Mouse (Mus musculus): Measurements from ENCODE around the gene Brms1.

The Brms1 gene

DNA sequence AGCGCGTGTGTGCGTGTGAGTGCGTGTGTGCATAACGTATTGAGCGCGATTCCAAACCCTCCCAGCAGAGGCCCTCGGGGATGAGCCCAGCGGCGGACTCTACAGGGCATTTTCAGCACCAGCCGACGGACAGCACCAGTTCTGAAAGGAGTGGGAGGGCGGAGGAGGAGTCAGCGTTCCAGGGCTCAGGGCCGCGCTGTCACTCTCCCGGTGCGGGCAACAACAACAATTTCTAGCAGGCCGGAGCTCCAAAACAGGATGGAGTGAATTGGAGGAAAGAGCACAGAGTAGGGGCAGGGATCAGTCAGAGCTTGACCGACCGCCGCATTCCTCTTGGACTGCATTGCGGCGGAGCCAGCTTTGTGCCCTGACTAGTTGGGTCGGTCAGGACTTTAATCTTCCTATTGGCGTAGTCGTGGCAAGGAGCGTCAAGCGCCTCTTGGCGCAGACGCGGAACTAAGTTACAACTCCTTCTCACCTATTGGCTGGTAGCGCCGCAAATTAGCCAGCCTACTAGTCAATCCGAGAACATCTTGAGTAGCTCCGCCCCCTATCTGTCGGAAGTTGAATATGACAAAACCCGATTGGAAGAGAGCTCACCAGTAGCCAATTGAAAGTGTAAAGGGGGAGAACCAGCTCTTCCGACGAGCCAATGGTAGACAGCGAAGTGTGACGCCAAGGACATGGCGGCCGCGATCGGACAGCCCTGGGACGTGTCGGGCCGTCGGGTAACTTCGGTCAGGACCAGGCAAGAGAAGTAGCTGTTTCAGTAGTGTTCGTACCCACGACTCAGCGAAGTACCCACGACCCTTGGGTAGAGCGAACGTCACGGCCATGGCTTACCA, 47.0 kb downstream of the Brms1 start, which contains the start of gene Yif1a:
Yif1a (plus strand) TSS at position 655 of the 845 bp plus-strand sequence.
- peak; percentile 79 to 88 for DNase-seq (ENCODE audit: low spot score in 2 of 2)

DNA sequence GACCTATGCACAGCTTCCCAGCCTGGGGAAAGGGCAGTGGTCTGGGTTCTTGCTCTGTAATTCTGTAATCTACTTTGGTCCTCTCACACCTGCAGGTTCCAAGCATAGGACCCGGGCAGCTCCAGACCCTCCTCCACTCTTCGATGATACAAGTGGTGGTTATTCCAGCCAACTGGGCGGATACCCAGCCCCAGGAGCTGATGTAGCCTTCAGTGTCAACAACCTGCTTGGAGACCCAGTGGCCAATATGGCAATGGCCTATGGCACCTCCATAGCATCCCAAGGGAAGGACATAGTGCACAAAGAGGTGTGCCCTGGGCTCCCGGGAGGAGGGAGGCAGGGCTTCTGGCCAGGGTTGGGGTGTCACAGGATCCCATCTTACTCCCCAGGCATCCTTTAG, 48.2 kb downstream of the Brms1 start:
- DNase-seq (ENCODE audit: low spot score in 2 of 2): no peak

DNA sequence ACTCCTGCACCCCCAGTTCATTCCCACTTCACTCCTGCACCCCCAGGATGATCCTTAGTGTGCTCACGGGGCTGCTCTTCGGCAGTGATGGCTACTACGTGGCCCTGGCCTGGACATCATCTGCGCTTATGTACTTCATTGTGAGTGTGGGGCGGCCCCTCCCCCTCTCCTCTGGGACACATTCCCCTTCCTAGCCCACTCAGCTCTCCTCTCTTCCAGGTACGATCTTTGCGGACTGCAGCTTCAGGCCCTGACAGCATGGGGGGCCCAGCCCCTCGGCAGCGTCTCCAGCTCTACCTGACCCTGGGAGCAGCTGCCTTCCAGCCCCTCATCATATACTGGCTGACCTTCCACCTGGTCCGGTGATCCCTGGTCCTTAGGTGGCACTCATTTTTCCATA, 50.9 kb downstream of the Brms1 start:
- DNase-seq (ENCODE audit: low spot score in 2 of 2): no peak

DNA sequence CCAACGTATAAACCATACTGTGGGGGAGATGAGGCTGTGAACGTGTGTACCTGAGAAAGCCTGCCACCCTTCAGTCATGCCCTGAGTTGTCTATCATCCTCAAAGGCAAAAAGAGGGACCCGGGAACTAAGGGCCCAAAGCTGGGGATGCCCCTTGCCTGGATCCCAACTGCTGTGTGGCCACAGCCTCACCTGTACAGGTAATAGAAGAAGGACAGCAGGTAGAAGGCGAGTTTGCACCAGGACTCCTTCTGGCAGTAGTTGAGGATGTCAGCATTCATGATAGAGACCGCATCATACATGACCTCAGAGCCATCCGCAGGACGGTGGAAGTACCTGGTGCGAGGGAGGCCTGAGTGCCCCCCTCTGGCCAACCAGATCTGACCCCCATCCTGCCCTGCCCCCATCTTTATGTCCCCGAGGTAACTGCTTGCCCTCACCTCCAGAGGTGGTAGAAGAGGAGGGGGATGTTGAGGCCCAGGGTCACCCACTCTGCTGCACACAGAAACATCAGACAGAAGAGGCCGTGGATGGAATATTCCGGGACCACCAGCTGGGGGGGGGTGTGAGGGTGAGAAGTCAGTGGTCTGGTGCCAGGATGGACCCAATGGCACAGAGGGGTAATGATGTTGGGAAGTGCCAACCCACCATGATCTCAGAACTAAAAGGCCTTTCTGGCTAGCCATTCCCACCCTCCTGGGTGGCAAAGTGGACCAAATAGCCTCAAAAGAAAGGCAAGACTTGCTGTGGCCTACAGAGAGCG, 52.5 kb downstream of the Brms1 start:
- DNase-seq (ENCODE audit: low spot score in 2 of 2): no peak

DNA sequence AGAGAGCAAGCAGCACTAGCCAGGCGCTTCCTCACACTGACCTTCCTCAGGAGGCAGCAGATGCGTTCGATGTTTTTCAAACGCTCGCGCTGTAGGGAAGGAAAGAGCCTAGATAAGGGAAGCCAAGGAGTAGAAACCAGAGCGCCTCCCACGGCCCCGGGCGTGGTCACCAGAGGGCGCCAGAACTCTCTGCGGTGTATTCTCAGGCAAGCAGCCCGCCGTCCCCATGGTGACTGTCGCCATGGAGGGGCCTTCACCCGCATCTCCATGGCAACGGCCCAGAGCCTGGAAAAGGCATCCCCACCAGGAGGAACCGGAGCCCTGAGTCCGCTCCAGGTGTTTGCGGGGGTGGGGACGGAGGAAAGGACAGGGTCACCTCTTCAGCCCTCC, 53.1 kb downstream of the Brms1 start:
- DNase-seq (ENCODE audit: low spot score in 2 of 2): peak; percentile 98 to 99

DNA sequence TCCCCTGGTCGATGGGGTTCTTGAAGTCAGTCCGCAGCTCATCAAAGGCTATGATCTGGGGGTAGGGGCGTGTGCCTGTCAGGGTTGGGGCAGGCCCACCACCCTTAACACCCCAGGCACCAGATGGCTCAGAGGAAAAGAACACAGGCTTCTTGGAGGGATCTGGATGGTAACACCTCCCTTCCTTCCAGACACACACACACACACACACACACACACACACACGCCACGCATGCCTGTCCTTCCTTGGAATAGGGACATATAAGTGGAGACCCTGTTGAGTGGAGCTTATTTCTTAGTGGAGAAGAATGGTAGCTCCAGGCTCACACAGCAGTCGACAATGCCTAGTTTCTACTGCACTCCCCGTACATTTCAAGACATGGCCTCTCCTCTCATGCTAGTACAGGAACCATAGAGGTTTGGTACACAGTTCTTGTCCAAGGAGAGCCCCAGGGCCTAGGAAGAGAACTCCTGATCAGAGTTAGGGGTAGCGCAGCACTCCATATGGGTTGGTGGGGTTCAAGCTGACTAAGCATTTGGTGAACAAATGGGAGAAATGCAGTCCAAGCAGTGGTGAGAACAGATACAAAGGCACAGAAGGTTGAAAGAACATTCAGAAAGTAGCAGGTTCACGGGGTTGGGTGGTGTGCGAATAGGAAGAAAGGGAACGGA, 53.7 kb downstream of the Brms1 start:
- no peak for DNase-seq (ENCODE audit: low spot score in 2 of 2)

DNA sequence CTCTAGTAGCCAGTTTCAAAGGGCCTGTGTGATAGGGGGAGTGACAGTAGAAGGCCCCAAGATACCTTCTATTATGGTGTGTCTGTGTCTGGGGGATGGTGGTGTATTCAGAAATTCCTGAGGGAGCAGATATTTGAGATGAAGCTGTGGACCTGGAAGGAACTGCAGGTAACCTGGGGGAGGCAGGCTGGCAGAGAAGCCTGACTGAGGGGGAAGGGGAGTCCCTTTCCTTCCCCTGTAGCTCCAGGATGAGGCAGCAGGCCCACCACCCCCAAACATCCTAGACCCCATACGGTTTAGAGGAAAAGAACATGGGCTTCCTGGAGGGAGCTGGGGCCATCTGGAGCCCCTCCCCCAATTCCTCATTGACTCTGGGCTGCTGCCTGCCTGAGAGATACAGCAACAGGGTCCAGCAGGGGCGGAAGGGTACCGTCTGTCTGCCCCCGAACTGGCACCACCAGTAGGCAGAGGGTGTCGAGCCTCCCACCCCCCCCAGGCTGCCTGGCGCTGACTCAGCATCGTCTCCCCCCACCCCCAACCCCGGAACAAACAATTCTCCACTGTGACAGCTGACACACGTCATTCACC, 54.8 kb downstream of the Brms1 start:
- no peak for DNase-seq (ENCODE audit: low spot score in 2 of 2)

DNA sequence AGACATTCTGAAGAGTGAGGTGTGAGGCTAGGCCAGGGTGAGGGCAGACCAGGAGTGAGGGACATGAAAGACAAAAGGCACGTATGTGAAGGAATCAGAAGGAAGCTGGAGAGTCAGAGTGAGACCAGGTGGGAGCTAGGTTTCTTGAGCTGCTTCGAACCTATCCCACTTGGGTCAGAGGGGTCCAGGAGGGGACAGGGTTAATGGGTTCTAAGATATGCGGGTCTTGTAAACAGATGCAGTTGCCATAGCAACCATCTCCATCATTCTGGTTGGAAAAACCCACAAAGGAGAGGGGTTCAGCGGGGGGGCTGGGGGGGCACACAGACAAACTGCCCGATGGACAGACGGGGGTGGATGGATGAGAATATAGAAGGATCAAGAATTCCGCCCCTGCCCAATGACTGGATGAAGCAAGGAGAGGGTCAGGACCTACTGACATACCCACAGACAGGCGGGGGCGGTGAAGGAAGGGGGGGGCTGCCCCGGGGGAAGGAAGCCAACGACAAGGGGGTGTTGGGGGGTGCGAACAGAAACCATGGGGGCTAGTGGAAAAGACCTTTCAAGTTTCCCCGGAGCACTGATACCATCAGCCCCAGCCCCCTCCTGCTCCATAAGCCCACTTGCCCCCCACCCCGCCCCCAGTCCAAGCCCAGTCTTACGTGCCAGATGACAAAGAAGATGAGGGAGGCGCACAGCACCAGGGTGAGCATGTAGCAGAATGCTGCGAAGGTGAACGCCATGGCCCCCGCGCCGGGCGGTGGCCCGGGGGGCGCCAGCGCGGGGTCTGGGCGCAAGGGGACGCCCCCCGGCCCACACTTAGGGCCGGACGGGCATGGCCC, 56.6 kb downstream of the Brms1 start:
- DNase-seq (ENCODE audit: low spot score in 2 of 2): no peak

DNA sequence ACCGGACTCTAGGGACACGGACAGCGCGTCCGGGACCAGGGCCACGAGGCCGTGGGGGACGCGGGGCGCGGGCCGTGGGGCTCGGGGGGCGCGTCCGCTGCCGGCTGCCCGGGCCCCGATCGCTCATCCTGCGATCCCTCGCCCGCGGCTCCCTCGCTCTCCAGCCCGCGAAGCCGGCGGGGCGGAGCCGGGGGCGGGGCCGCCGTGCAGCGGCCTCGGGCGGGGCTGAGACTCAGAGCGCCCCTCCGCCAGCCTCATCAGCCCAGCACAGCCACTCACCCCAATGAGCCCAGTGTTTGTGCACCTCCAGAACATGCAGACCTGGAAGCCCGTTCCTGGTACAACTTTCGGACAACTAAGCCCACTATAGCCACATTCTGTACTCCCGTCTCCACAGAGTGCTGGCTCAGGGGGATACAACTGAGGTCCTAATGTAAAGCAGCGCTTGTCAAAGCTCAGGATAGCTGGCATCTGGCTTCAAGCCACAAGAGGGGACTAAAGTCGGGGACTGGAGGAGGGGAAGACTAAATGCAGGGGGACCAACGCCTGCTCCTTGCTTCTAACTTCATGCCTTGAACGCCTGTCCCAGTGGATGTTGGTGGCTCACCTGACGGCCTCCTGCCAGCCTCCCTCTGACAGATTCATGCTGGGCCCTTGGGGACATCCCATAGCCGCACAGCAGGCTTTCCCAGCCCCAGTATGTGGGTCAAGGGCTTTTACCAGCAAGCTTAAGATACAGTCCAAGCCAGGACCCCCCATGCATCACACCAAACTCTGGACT, 57.4 kb downstream of the Brms1 start, which contains the start of gene Cnih2:
Cnih2 (minus strand) TSS at position 159 of the 781 bp plus-strand sequence.
- no peak for DNase-seq (ENCODE audit: low spot score in 2 of 2)
